Mouse (Mus musculus): ENCODE measurements around the gene Zfp11. TPM values are rescaled to one million over a fixed set of nuclear protein-coding genes. Genes with fewer than 3 reads are reported as not detected.
"Not testable (repeated sequence)": the region's sequence is repeated elsewhere in the genome, so short reads cannot be mapped to it uniquely, and the experiment has no call there.

Zfp11 gene
- polyA plus RNA-seq, 1 experiment from 2014 or later: 2.9 TPM

- Histone ChIP-seq H3K4me3 (replicated peaks; ENCODE audit: low read depth, low read length) (no peak overlapping the region), H3K36me3 (ENCODE audit: insufficient read depth, low read length) (no peaks in the 10 kb centered on the region), H3K27me3 (ENCODE audit: insufficient read depth, low read length) (no peaks in the 10 kb centered on the region), H3K9ac (ENCODE audit: low read depth, low read length) (no peak overlapping the region), H3K27ac (no peak overlapping the region), H3K4me1 (replicated peaks; ENCODE audit: insufficient read depth, low read length) (0 out of 2 replicates have a peak, but pooled peaks cover 5% of the 10 kb centered on the region), H3K9me3 (replicated peaks; ENCODE audit: low read length) (no peaks in the 10 kb centered on the region), H3K4me2 (ENCODE audit: low read length) (no peak overlapping the region)
- no peak for DNase-seq (ENCODE audit: low spot score)
- no peak for ATAC-seq (replicated peaks; ENCODE audit: low FRiP score, low read depth)
- no peak for TF ChIP-seq CTCF (IDR thresholded peaks at IDR 0.05; ENCODE audit: low read depth)
- WGBS: 93% methylated on average over 10 of the region's 10 CpGs
Measured at GRCm38 (mm10) chr5:129666271-129666909, 3.5 kb downstream of the Zfp11 start.

GRCm38 (mm10) chr5:129664090-129664489 lies 5.8 kb downstream of the Zfp11 start:
- DNase-seq (ENCODE audit: low spot score): no peak
- no peak for TF ChIP-seq CTCF (IDR thresholded peaks at IDR 0.05; ENCODE audit: low read depth)

GRCm38 (mm10) chr5:129657931-129658330 lies 12.0 kb downstream of the Zfp11 start:
- no peak overlapping the region for H3K9ac ChIP-seq (ENCODE audit: low read depth, low read length)
- no peak for TF ChIP-seq CTCF (IDR thresholded peaks at IDR 0.05; ENCODE audit: low read depth)
- H3K4me1 ChIP-seq (replicated peaks; ENCODE audit: insufficient read depth, low read length): no peaks in the 10 kb centered on the region
- no peak overlapping the region for H3K4me3 ChIP-seq (replicated peaks; ENCODE audit: low read depth, low read length)
- peaks cover 43% of the 10 kb centered on the region for H3K36me3 ChIP-seq (ENCODE audit: insufficient read depth, low read length)
- no peaks in the 10 kb centered on the region for H3K27me3 ChIP-seq (ENCODE audit: insufficient read depth, low read length)
- no peak overlapping the region for H3K4me2 ChIP-seq (ENCODE audit: low read length)
- ATAC-seq (replicated peaks; ENCODE audit: low FRiP score, low read depth): no peak
- no peak overlapping the region for H3K27ac ChIP-seq
- WGBS: 87% methylated on average over 15 of the region's 15 CpGs
- DNase-seq (ENCODE audit: low spot score): no peak
- no peaks in the 10 kb centered on the region for H3K9me3 ChIP-seq (replicated peaks; ENCODE audit: low read length)

More at GRCm38 (mm10) chr5:129664090-129664489, 5.8 kb downstream of the Zfp11 start:
- Histone ChIP-seq H3K4me2 (ENCODE audit: low read length) (no peak overlapping the region), H3K27ac (no peak overlapping the region), H3K27me3 (ENCODE audit: insufficient read depth, low read length) (no peaks in the 10 kb centered on the region), H3K36me3 (ENCODE audit: insufficient read depth, low read length) (peaks cover 15% of the 10 kb centered on the region; the same call in 1 of the 2 replicates), H3K9me3 (replicated peaks; ENCODE audit: low read length) (no peaks in the 10 kb centered on the region), H3K4me3 (replicated peaks; ENCODE audit: low read depth, low read length) (no peak overlapping the region), H3K4me1 (replicated peaks; ENCODE audit: insufficient read depth, low read length) (0 out of 2 replicates have a peak, but pooled peaks cover 4% of the 10 kb centered on the region), H3K9ac (ENCODE audit: low read depth, low read length) (no peak overlapping the region)
- 90% methylated on average over 5 of the region's 5 CpGs for WGBS
- no peak for ATAC-seq (replicated peaks; ENCODE audit: low FRiP score, low read depth)

GRCm38 (mm10) chr5:129657016-129657415 lies 12.9 kb downstream of the Zfp11 start:
- Histone ChIP-seq H3K27ac (no peak overlapping the region), H3K36me3 (ENCODE audit: insufficient read depth, low read length) (peaks cover 43% of the 10 kb centered on the region), H3K4me1 (replicated peaks; ENCODE audit: insufficient read depth, low read length) (no peaks in the 10 kb centered on the region), H3K4me2 (ENCODE audit: low read length) (no peak overlapping the region), H3K4me3 (replicated peaks; ENCODE audit: low read depth, low read length) (no peak overlapping the region), H3K27me3 (ENCODE audit: insufficient read depth, low read length) (no peaks in the 10 kb centered on the region), H3K9ac (ENCODE audit: low read depth, low read length) (no peak overlapping the region), H3K9me3 (replicated peaks; ENCODE audit: low read length) (no peaks in the 10 kb centered on the region)
- WGBS: 96% methylated on average over 10 of the region's 10 CpGs
- DNase-seq (ENCODE audit: low spot score): no peak
- no peak for ATAC-seq (replicated peaks; ENCODE audit: low FRiP score, low read depth)
- no peak for TF ChIP-seq CTCF (IDR thresholded peaks at IDR 0.05; ENCODE audit: low read depth)

- no peak for ATAC-seq (replicated peaks; ENCODE audit: low FRiP score, low read depth)
- Histone ChIP-seq H3K9me3 (replicated peaks; ENCODE audit: low read length) (no peaks in the 10 kb centered on the region), H3K4me1 (replicated peaks; ENCODE audit: insufficient read depth, low read length) (no peaks in the 10 kb centered on the region), H3K36me3 (ENCODE audit: insufficient read depth, low read length) (no peaks in the 10 kb centered on the region), H3K4me3 (replicated peaks; ENCODE audit: low read depth, low read length) (no peak overlapping the region), H3K9ac (ENCODE audit: low read depth, low read length) (no peak overlapping the region), H3K27ac (no peak overlapping the region), H3K27me3 (ENCODE audit: insufficient read depth, low read length) (no peaks in the 10 kb centered on the region), H3K4me2 (ENCODE audit: low read length) (no peak overlapping the region)
- no peak for DNase-seq (ENCODE audit: low spot score)
- TF ChIP-seq CTCF (IDR thresholded peaks at IDR 0.05; ENCODE audit: low read depth): no peak
- 94% methylated on average over 5 of the region's 5 CpGs for WGBS
Measured at GRCm38 (mm10) chr5:129650858-129651257, 19.0 kb downstream of the Zfp11 start.

GRCm38 (mm10) chr5:129632270-129633250 lies 37.3 kb downstream of the Zfp11 start:
- ATAC-seq (replicated peaks; ENCODE audit: low FRiP score, low read depth); H3K9ac ChIP-seq (ENCODE audit: low read depth, low read length); H3K27ac ChIP-seq; H3K4me2 ChIP-seq (ENCODE audit: low read length); H3K9me3 ChIP-seq (replicated peaks; ENCODE audit: low read length); H3K36me3 ChIP-seq (ENCODE audit: insufficient read depth, low read length); H3K27me3 ChIP-seq (ENCODE audit: insufficient read depth, low read length); H3K4me3 ChIP-seq (replicated peaks; ENCODE audit: low read depth, low read length); H3K4me1 ChIP-seq (replicated peaks; ENCODE audit: insufficient read depth, low read length); DNase-seq (ENCODE audit: low spot score): not testable (repeated sequence)
- WGBS: 92% methylated on average over 2 of the region's 2 CpGs

- not testable (repeated sequence) for H3K36me3 ChIP-seq (ENCODE audit: insufficient read depth, low read length)
Measured at GRCm38 (mm10) chr5:129626586-129626985, 43.3 kb downstream of the Zfp11 start.

More at GRCm38 (mm10) chr5:129626586-129626985, 43.3 kb downstream of the Zfp11 start:
- H3K27me3 ChIP-seq (ENCODE audit: insufficient read depth, low read length); H3K4me1 ChIP-seq (replicated peaks; ENCODE audit: insufficient read depth, low read length); H3K27ac ChIP-seq; DNase-seq (ENCODE audit: low spot score); H3K9ac ChIP-seq (ENCODE audit: low read depth, low read length); H3K9me3 ChIP-seq (replicated peaks; ENCODE audit: low read length); H3K4me2 ChIP-seq (ENCODE audit: low read length); ATAC-seq (replicated peaks; ENCODE audit: low FRiP score, low read depth); H3K4me3 ChIP-seq (replicated peaks; ENCODE audit: low read depth, low read length): not testable (repeated sequence)
- 58% methylated on average over 4 of the region's 4 CpGs for WGBS

Measured in kidney, postnatal 0 days (tissue).